In the genomic region with DNA sequence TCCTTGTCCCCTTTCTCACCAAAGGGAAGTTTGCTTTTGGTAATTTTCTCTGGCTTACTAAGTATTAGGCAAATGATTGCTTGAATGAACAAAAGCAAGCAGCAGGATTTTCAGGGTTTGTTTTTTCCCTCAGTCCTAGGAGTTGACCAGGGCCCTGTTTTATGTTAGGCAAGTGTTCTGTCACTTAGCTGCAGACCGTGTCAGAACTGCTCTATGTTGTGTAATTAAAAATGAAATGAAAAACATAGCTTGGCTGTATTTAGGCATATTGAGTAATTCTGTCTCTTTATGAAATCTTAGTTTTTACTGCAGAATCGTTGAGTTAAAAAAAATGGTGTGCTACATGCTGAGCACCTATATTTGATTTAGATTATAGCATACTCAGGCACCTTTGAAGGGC, we compare ENCODE assay signal across 29 mouse cellular contexts. TPM values are rescaled to one million over a fixed set of nuclear protein-coding genes. Genes with fewer than 3 reads are reported as not detected.
"Had no signal": no experiment of that assay in that cellular context is flagged by ENCODE, and none has a peak within 500 bp of the region (broad histone marks: within the 10 kb centered on the region; RNA-seq: fewer than 3 reads in every experiment).

No protein-coding gene starts in this region.

- H3K4me3 ChIP-seq: gastrocnemius, adult 2 months; heart, embryonic 10.5 days; heart, embryonic 12.5 days; hindbrain, embryonic 12.5 days; intestine, embryonic 15.5 days; layer of hippocampus, adult 2 months; left cerebral cortex, adult 2 months; limb, embryonic 13.5 days; limb, embryonic 15.5 days; liver, embryonic 13.5 days had no signal

- H3K27ac ChIP-seq: gastrocnemius, adult 2 months; heart, embryonic 10.5 days; hindbrain, embryonic 12.5 days; hindbrain, embryonic 14.5 days; intestine, embryonic 15.5 days; layer of hippocampus, adult 2 months; left cerebral cortex, adult 2 months; limb, embryonic 13.5 days; limb, embryonic 15.5 days; liver, embryonic 13.5 days had no signal

- H3K36me3 ChIP-seq: intestine, embryonic 15.5 days had no signal

- H3K4me2 ChIP-seq: heart, embryonic 12.5 days; hindbrain, embryonic 12.5 days; hindbrain, embryonic 14.5 days; intestine, embryonic 15.5 days; limb, embryonic 13.5 days; limb, embryonic 15.5 days; liver, embryonic 13.5 days had no signal

- DNase-seq: gastrocnemius, adult 2 months; gastrocnemius, postnatal 10 days; gastrocnemius, postnatal 25 days; heart, adult 18-20 months; heart, postnatal 10 days; kidney, adult 18-20 months; kidney, adult 8-10 months; kidney, postnatal 10 days; kidney, postnatal 25 days; kidney, postnatal 4 days; left cerebral cortex, postnatal 4 days; liver, embryonic 13.5 days had no signal

- H3K27me3 ChIP-seq: heart, embryonic 12.5 days; hindbrain, embryonic 12.5 days; intestine, embryonic 15.5 days; limb, embryonic 13.5 days; limb, embryonic 15.5 days; liver, embryonic 13.5 days had no signal

- H3K9ac ChIP-seq: heart, embryonic 12.5 days; hindbrain, embryonic 12.5 days; hindbrain, embryonic 14.5 days; intestine, embryonic 15.5 days; limb, embryonic 13.5 days; limb, embryonic 15.5 days; liver, embryonic 13.5 days had no signal

- ATAC-seq: hindbrain, embryonic 16.5 days; inflammation-experienced regulatory T-cells, adult 6 months; intestine, embryonic 15.5 days; intestine, postnatal 0 days had no signal

- H3K9me3 ChIP-seq: heart, embryonic 10.5 days; heart, embryonic 12.5 days; hindbrain, embryonic 12.5 days; intestine, embryonic 15.5 days; limb, embryonic 13.5 days; limb, embryonic 15.5 days; liver, embryonic 13.5 days had no signal

- H3K4me1 ChIP-seq: heart, embryonic 10.5 days; hindbrain, embryonic 12.5 days; intestine, embryonic 15.5 days; limb, embryonic 13.5 days; limb, embryonic 15.5 days had no signal

RNA-seq across cellular contexts. Expression of gene Acox2, which starts 34.3 kb away (rescaled TPM):
- total RNA-seq: hematopoietic stem cell, adult 5-6 weeks; layer of hippocampus, adult 2 months; left cerebral cortex, postnatal 25 days had no signal
- polyA plus RNA-seq: heart, embryonic 14.5 days; hindbrain, embryonic 14.5 days; inflammation-experienced regulatory T-cells, adult 6 months; kidney, embryonic 14.5 days; limb, embryonic 11.5 days; limb, embryonic 13.5 days had no signal
